Mouse (Mus musculus): ENCODE data around the gene Gm44502. TPM values are rescaled to one million over a fixed set of nuclear protein-coding genes. Genes with fewer than 3 reads are reported as not detected.

Gm44502 gene
- polyA plus RNA-seq, 1 experiment, result 0.11 TPM

GRCm38 (mm10) chr15:89379429-89379828, 50.1 kb downstream of the Gm44502 start:
- no peak overlapping the region for H3K4me3 ChIP-seq
- no peak overlapping the region for H3ac ChIP-seq (ENCODE audit: control insufficient read depth, insufficient read length)
- TF ChIP-seq REST (IDR thresholded peaks at IDR 0.05; ENCODE audit: insufficient read depth, insufficient read length) (no peak), POLR2AphosphoS2 (IDR thresholded peaks at IDR 0.05; ENCODE audit: insufficient read length, low read depth) (no peak), USF1 (IDR thresholded peaks at IDR 0.05; ENCODE audit: low read depth) (no peak), TCF3 (IDR thresholded peaks at IDR 0.05; ENCODE audit: insufficient read length, low read depth) (no peak), MAX (IDR thresholded peaks at IDR 0.05; ENCODE audit: low read depth) (no peak), POLR2A (IDR thresholded peaks at IDR 0.05; ENCODE audit: insufficient read length, low read depth) (no peak)
- H3K4me2 ChIP-seq (ENCODE audit: low read depth), result no peak overlapping the region
- no peaks in the 10 kb centered on the region for H3K36me3 ChIP-seq (ENCODE audit: control insufficient read depth, insufficient read depth)
- peaks cover 53% of the 10 kb centered on the region for H3K27me3 ChIP-seq (ENCODE audit: control insufficient read depth, insufficient read depth, insufficient read length)
- H3K79me2 ChIP-seq (ENCODE audit: control insufficient read depth, insufficient read depth), result no peaks in the 10 kb centered on the region

- Histone ChIP-seq H3ac (ENCODE audit: control insufficient read depth, insufficient read length) (no peak within 1 kb of the TSS), H3K36me3 (ENCODE audit: control insufficient read depth, insufficient read depth) (no peaks in the 10 kb centered on the region), H3K4me2 (ENCODE audit: low read depth) (peak within 1 kb of the TSS; percentile 4), H3K4me3 (no peak within 1 kb of the TSS), H3K79me2 (ENCODE audit: control insufficient read depth, insufficient read depth) (no peaks in the 10 kb centered on the region), H3K27me3 (ENCODE audit: control insufficient read depth, insufficient read depth, insufficient read length) (peaks cover 48% of the 10 kb centered on the region)
- no peak for TF ChIP-seq TCF3 (IDR thresholded peaks at IDR 0.05; ENCODE audit: insufficient read length, low read depth)
- TF ChIP-seq MYOD1 (IDR thresholded peaks at IDR 0.05; ENCODE audit: control insufficient read depth in 1 of 3, insufficient read length in 2 of 3, low read depth in 2 of 3), result no peak
- no peak for TF ChIP-seq TCF12 (IDR thresholded peaks at IDR 0.05; ENCODE audit: insufficient read depth, poor library complexity, severe bottlenecking)
- no peak for TF ChIP-seq CEBPB (IDR thresholded peaks at IDR 0.05; ENCODE audit: insufficient read depth, poor library complexity, severe bottlenecking)
- TF ChIP-seq E2F4 (IDR thresholded peaks at IDR 0.05; ENCODE audit: insufficient read depth), result no peak
- no peak for TF ChIP-seq MAX (IDR thresholded peaks at IDR 0.05; ENCODE audit: low read depth)
- no peak for TF ChIP-seq MYOG (IDR thresholded peaks at IDR 0.05; ENCODE audit: control insufficient read depth in 1 of 3, insufficient read depth in 1 of 3, insufficient read length in 2 of 3, low read depth in 2 of 3)
- TF ChIP-seq SRF (IDR thresholded peaks at IDR 0.05; ENCODE audit: control insufficient read depth, insufficient read length, low read depth), result no peak
- TF ChIP-seq POLR2A (IDR thresholded peaks at IDR 0.05; ENCODE audit: insufficient read length, low read depth), result no peak
- no peak for TF ChIP-seq POLR2AphosphoS2 (IDR thresholded peaks at IDR 0.05; ENCODE audit: insufficient read length, low read depth)
- TF ChIP-seq USF1 (IDR thresholded peaks at IDR 0.05; ENCODE audit: low read depth), result no peak
- TF ChIP-seq REST (IDR thresholded peaks at IDR 0.05; ENCODE audit: insufficient read depth, insufficient read length), result no peak
Measured at GRCm38 (mm10) chr15:89378831-89379401, 50.6 kb downstream of the Gm44502 start, which contains the start of gene Odf3b. Odf3b (minus strand) TSS chr15:89379282.

- peaks cover 43% of the 10 kb centered on the region for H3K27me3 ChIP-seq (ENCODE audit: control insufficient read depth, insufficient read depth, insufficient read length)
Measured at GRCm38 (mm10) chr15:89377938-89378828, 51.3 kb downstream of the Gm44502 start.

GRCm38 (mm10) chr15:89377362-89377761, 52.1 kb downstream of the Gm44502 start:
- Histone ChIP-seq H3ac (ENCODE audit: control insufficient read depth, insufficient read length) (no peak overlapping the region), H3K36me3 (ENCODE audit: control insufficient read depth, insufficient read depth) (no peaks in the 10 kb centered on the region), H3K27me3 (ENCODE audit: control insufficient read depth, insufficient read depth, insufficient read length) (peaks cover 36% of the 10 kb centered on the region), H3K4me2 (ENCODE audit: low read depth) (no peak overlapping the region), H3K79me2 (ENCODE audit: control insufficient read depth, insufficient read depth) (no peaks in the 10 kb centered on the region), H3K4me3 (no peak overlapping the region)
- TF ChIP-seq SRF (IDR thresholded peaks at IDR 0.05; ENCODE audit: control insufficient read depth, insufficient read length, low read depth) (no peak), MYOG (IDR thresholded peaks at IDR 0.05; ENCODE audit: control insufficient read depth in 1 of 3, insufficient read depth in 1 of 3, insufficient read length in 2 of 3, low read depth in 2 of 3) (no peak), TCF3 (IDR thresholded peaks at IDR 0.05; ENCODE audit: insufficient read length, low read depth) (no peak), CEBPB (IDR thresholded peaks at IDR 0.05; ENCODE audit: insufficient read depth, poor library complexity, severe bottlenecking) (no peak), POLR2AphosphoS2 (IDR thresholded peaks at IDR 0.05; ENCODE audit: insufficient read length, low read depth) (no peak), E2F4 (IDR thresholded peaks at IDR 0.05; ENCODE audit: insufficient read depth) (no peak), MYOD1 (IDR thresholded peaks at IDR 0.05; ENCODE audit: control insufficient read depth in 1 of 3, insufficient read length in 2 of 3, low read depth in 2 of 3) (no peak), MAX (IDR thresholded peaks at IDR 0.05; ENCODE audit: low read depth) (no peak), REST (IDR thresholded peaks at IDR 0.05; ENCODE audit: insufficient read depth, insufficient read length) (no peak), TCF12 (IDR thresholded peaks at IDR 0.05; ENCODE audit: insufficient read depth, poor library complexity, severe bottlenecking) (no peak), POLR2A (IDR thresholded peaks at IDR 0.05; ENCODE audit: insufficient read length, low read depth) (no peak), USF1 (IDR thresholded peaks at IDR 0.05; ENCODE audit: low read depth) (no peak)

More at GRCm38 (mm10) chr15:89377938-89378828, 51.3 kb downstream of the Gm44502 start:
- H3ac ChIP-seq (ENCODE audit: control insufficient read depth, insufficient read length), result no peak overlapping the region
- TF ChIP-seq USF1 (IDR thresholded peaks at IDR 0.05; ENCODE audit: low read depth) (no peak), MYOG (IDR thresholded peaks at IDR 0.05; ENCODE audit: control insufficient read depth in 1 of 3, insufficient read depth in 1 of 3, insufficient read length in 2 of 3, low read depth in 2 of 3) (no peak), SRF (IDR thresholded peaks at IDR 0.05; ENCODE audit: control insufficient read depth, insufficient read length, low read depth) (no peak), MAX (IDR thresholded peaks at IDR 0.05; ENCODE audit: low read depth) (no peak), POLR2AphosphoS2 (IDR thresholded peaks at IDR 0.05; ENCODE audit: insufficient read length, low read depth) (no peak), TCF12 (IDR thresholded peaks at IDR 0.05; ENCODE audit: insufficient read depth, poor library complexity, severe bottlenecking) (no peak), POLR2A (IDR thresholded peaks at IDR 0.05; ENCODE audit: insufficient read length, low read depth) (no peak), MYOD1 (IDR thresholded peaks at IDR 0.05; ENCODE audit: control insufficient read depth in 1 of 3, insufficient read length in 2 of 3, low read depth in 2 of 3) (no peak), REST (IDR thresholded peaks at IDR 0.05; ENCODE audit: insufficient read depth, insufficient read length) (no peak)
- peak overlapping the region; percentile 4 for H3K4me2 ChIP-seq (ENCODE audit: low read depth)
- no peaks in the 10 kb centered on the region for H3K79me2 ChIP-seq (ENCODE audit: control insufficient read depth, insufficient read depth)
- no peak overlapping the region for H3K4me3 ChIP-seq
- H3K36me3 ChIP-seq (ENCODE audit: control insufficient read depth, insufficient read depth), result no peaks in the 10 kb centered on the region
